Mouse (Mus musculus): ENCODE data around the gene Itpkb.

- TF ChIP-seq ZC3H11A (IDR thresholded peaks at IDR 0.05; ENCODE audit: borderline replicate concordance, low read depth, low read length) (no peak), HCFC1 (IDR thresholded peaks at IDR 0.05; ENCODE audit: borderline replicate concordance, insufficient read depth, low read length) (no peak), CHD2 (IDR thresholded peaks at IDR 0.05; ENCODE audit: low read depth, low read length) (no peak), MAFK (IDR thresholded peaks at IDR 0.05; ENCODE audit: insufficient read depth, low read depth, low read length) (no peak), ZNF384 (IDR thresholded peaks at IDR 0.05; ENCODE audit: low read depth, low read length) (no peak)
Measured at GRCm38 (mm10) chr1:180331546-180332075, 1.3 kb downstream of the Itpkb start.
